Mouse (Mus musculus): ENCODE results near the gene Trim37. TPM values are rescaled to one million over a fixed set of nuclear protein-coding genes. Genes with fewer than 3 reads are reported as not detected.

Trim37 gene
- polyA plus RNA-seq (2014; fragmentation: Nextera tagmentation; extraction: Ambion mirVana) = 27.6 and 29.4 TPM in 2 replicates

DNA sequence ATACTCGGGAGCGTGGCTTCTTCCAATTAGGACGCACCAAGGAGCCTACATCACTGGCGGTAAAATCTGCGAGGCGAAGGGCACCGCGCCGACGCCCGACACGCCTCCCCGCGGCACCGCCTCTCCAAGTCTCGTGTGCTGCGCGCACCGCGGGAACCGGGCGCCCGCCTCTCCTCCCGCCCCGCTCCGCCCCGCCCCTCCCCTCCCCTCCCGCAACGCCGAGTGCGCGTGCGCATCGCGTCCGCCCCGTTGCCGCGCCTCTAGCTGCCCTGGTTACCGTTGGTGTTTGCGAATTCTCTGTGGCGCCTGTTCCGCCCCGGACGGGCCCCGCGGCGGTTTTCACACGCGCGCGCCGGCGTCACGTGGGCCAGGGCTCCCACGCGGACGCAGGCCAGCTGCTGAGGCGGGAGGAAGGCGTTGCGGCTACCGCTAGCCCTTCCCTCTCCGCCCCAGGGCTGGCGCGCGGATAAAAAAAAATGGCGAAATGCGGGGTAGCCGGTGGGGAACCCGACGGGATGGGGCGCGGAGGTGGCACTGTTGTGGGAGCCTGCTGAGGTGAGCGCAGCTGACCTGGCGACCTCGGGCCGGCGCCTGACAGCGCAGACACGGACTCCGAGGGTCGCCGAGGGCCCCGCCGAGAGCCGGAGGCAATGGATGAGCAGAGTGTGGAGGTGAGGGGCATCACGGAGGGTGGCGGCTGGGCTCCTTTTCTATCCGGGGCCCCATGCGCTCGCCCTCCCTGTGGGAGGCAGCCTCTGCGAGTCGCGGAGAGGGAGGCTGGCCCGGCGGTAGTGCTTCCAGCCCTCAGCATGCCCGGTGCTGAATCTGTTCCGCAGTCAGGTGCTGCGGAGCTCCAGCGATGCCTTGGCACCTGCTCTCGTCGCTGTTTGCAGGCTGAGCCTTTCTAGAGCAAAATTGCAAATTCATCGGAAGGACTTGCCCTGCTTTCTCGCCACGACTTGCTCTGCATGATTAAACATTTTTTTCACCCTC, at the start of gene Trim37:
Gene Trim37 (plus strand): TSS at position 254 of the 993 bp plus-strand sequence.
- peak; percentile 94 for ATAC-seq (ENCODE audit: low read depth)
- under 1% methylated on average over 69 of the region's 105 CpGs for WGBS
- no peaks in the 10 kb centered on the region for H3K27me3 ChIP-seq (replicated peaks; ENCODE audit: control insufficient read depth, insufficient read depth, low read length)

GRCm38 (mm10) chr11:87083712-87084111, 43.2 kb upstream of the Trim37 start:
- Histone ChIP-seq H3K4me3 (ENCODE audit: low read depth, low read length) (no peak overlapping the region), H3K27ac (replicated peaks; ENCODE audit: low read depth, low read length) (no peak overlapping the region), H3K27me3 (replicated peaks; ENCODE audit: control insufficient read depth, insufficient read depth, low read length) (no peaks in the 10 kb centered on the region), H3K36me3 (ENCODE audit: control insufficient read depth, insufficient read depth, low read length) (peaks cover 52% of the 10 kb centered on the region), H3K4me2 (ENCODE audit: low read depth, low read length) (no peak overlapping the region), H3K4me1 (ENCODE audit: control insufficient read depth, insufficient read depth, low read length) (peaks cover 10% of the 10 kb centered on the region; the same call in 1 of the 2 replicates), H3K9me3 (ENCODE audit: control insufficient read depth, low read length) (no peaks in the 10 kb centered on the region), H3K9ac (ENCODE audit: low read depth, low read length) (no peak overlapping the region)
- no peak for ATAC-seq (ENCODE audit: low read depth)
- no peak for DNase-seq (ENCODE audit: low spot score)
- WGBS = 87% methylated on average over 1 of the region's 1 CpGs

More for the DNA sequence above, at the start of gene Trim37:
- peak within 1 kb of the TSS; percentile 98 for H3K4me3 ChIP-seq (ENCODE audit: low read depth, low read length)
- H3K27ac ChIP-seq (replicated peaks; ENCODE audit: low read depth, low read length) = peak within 1 kb of the TSS; percentile 91
- 0 out of 2 replicates have a peak, but pooled peaks cover 3% of the 10 kb centered on the region for H3K4me1 ChIP-seq (ENCODE audit: control insufficient read depth, insufficient read depth, low read length)
- DNase-seq (ENCODE audit: low spot score) = peak; percentile 97
- H3K9ac ChIP-seq (ENCODE audit: low read depth, low read length) = peak within 1 kb of the TSS; percentile 85
- peaks cover 33% of the 10 kb centered on the region for H3K36me3 ChIP-seq (ENCODE audit: control insufficient read depth, insufficient read depth, low read length)
- H3K9me3 ChIP-seq (ENCODE audit: control insufficient read depth, low read length) = no peaks in the 10 kb centered on the region
- peak within 1 kb of the TSS; percentile 82 for H3K4me2 ChIP-seq (ENCODE audit: low read depth, low read length)

DNA sequence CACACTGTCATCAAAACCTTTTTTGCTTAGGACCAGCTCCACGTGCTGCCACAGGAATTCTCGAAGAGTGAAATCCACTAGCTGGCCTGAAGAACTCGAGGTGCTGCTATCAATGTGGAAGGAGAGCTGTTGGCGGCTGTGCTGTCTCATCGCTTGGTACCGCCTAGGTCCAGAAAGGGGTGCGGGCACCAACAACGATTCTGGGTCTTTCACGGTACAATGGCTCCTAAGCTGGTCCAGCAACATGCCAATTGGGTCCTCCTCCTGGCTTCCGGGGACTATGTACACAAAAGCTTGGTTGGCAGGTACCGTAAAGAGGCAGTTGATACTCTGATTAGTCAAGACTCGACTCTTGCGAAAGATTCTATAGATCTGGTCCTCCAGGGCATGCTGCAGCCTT, 41.4 kb upstream of the Trim37 start:
- peaks cover 10% of the 10 kb centered on the region; the same call in 1 of the 2 replicates for H3K4me1 ChIP-seq (ENCODE audit: control insufficient read depth, insufficient read depth, low read length)
- H3K9ac ChIP-seq (ENCODE audit: low read depth, low read length) = peak overlapping the region; percentile 80
- H3K4me2 ChIP-seq (ENCODE audit: low read depth, low read length) = peak overlapping the region; percentile 96
- DNase-seq (ENCODE audit: low spot score) (no peak), ATAC-seq (ENCODE audit: low read depth) (no peak)
- WGBS = 91% methylated on average over 13 of the region's 13 CpGs
- H3K36me3 ChIP-seq (ENCODE audit: control insufficient read depth, insufficient read depth, low read length) = peaks cover 42% of the 10 kb centered on the region
- no peak overlapping the region for H3K27ac ChIP-seq (replicated peaks; ENCODE audit: low read depth, low read length)
- no peaks in the 10 kb centered on the region for H3K27me3 ChIP-seq (replicated peaks; ENCODE audit: control insufficient read depth, insufficient read depth, low read length)
- no peaks in the 10 kb centered on the region for H3K9me3 ChIP-seq (ENCODE audit: control insufficient read depth, low read length)
- peak overlapping the region; percentile 79 for H3K4me3 ChIP-seq (ENCODE audit: low read depth, low read length)

GRCm38 (mm10) chr11:87086290-87086984, 40.4 kb upstream of the Trim37 start, which contains the start of gene Smg8:
TSS of gene Smg8 (minus strand) at chr11:87086774.
- 1% methylated on average over 36 of the region's 43 CpGs for WGBS
- peaks cover 42% of the 10 kb centered on the region for H3K36me3 ChIP-seq (ENCODE audit: control insufficient read depth, insufficient read depth, low read length)
- H3K27me3 ChIP-seq (replicated peaks; ENCODE audit: control insufficient read depth, insufficient read depth, low read length) = no peaks in the 10 kb centered on the region
- H3K9ac ChIP-seq (ENCODE audit: low read depth, low read length) = peak within 1 kb of the TSS; percentile 80
- peak within 1 kb of the TSS; percentile 79 for H3K4me3 ChIP-seq (ENCODE audit: low read depth, low read length)
- peak within 1 kb of the TSS; percentile 96 for H3K4me2 ChIP-seq (ENCODE audit: low read depth, low read length)
- DNase-seq (ENCODE audit: low spot score) = peak; percentile 95
- peak; percentile 95 for ATAC-seq (ENCODE audit: low read depth)
- no peaks in the 10 kb centered on the region for H3K9me3 ChIP-seq (ENCODE audit: control insufficient read depth, low read length)
- H3K4me1 ChIP-seq (ENCODE audit: control insufficient read depth, insufficient read depth, low read length) = peaks cover 10% of the 10 kb centered on the region; the same call in 1 of the 2 replicates
- peak within 1 kb of the TSS; percentile 78 for H3K27ac ChIP-seq (replicated peaks; ENCODE audit: low read depth, low read length)

GRCm38 (mm10) chr11:87087142-87087541, 39.7 kb upstream of the Trim37 start:
- H3K4me3 ChIP-seq (ENCODE audit: low read depth, low read length) = peak overlapping the region; percentile 79
- no peaks in the 10 kb centered on the region for H3K9me3 ChIP-seq (ENCODE audit: control insufficient read depth, low read length)
- peaks cover 10% of the 10 kb centered on the region; the same call in 1 of the 2 replicates for H3K4me1 ChIP-seq (ENCODE audit: control insufficient read depth, insufficient read depth, low read length)
- H3K36me3 ChIP-seq (ENCODE audit: control insufficient read depth, insufficient read depth, low read length) = peaks cover 43% of the 10 kb centered on the region
- peak overlapping the region; percentile 78; the same call in 1 of the 2 replicates for H3K27ac ChIP-seq (replicated peaks; ENCODE audit: low read depth, low read length)
- WGBS = 65% methylated on average over 2 of the region's 2 CpGs
- H3K4me2 ChIP-seq (ENCODE audit: low read depth, low read length) = peak overlapping the region; percentile 96
- no peak for DNase-seq (ENCODE audit: low spot score)
- no peaks in the 10 kb centered on the region for H3K27me3 ChIP-seq (replicated peaks; ENCODE audit: control insufficient read depth, insufficient read depth, low read length)
- ATAC-seq (ENCODE audit: low read depth) = no peak
- peak overlapping the region; percentile 80 for H3K9ac ChIP-seq (ENCODE audit: low read depth, low read length)

DNA sequence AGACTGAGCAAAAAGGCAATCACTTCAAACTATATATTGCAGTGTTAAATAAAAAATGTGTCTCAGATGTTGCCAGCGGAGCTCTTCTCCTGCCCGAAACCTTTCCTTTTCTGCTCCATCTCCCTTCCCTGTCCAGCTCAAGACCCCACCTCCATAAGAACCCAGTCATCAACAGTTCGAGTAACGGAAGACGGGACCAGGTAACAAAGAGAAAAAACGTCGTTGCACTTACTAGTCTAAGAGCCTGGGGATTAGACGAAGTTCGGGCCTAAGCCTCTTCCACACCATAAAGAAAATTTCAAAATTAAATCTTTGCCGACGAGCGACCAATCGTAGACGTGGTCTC, 18.5 kb upstream of the Trim37 start, which contains the start of gene Prr11:
Gene Prr11 (minus strand): TSS at position 300 of the 346 bp plus-strand sequence.
- WGBS = 0% methylated on average over 14 of the region's 14 CpGs
- Histone ChIP-seq H3K27me3 (replicated peaks; ENCODE audit: control insufficient read depth, insufficient read depth, low read length) (no peaks in the 10 kb centered on the region), H3K4me1 (ENCODE audit: control insufficient read depth, insufficient read depth, low read length) (peaks cover 16% of the 10 kb centered on the region), H3K9me3 (ENCODE audit: control insufficient read depth, low read length) (no peaks in the 10 kb centered on the region), H3K4me2 (ENCODE audit: low read depth, low read length) (peak within 1 kb of the TSS; percentile 78), H3K9ac (ENCODE audit: low read depth, low read length) (peak within 1 kb of the TSS; percentile 97), H3K36me3 (ENCODE audit: control insufficient read depth, insufficient read depth, low read length) (peaks cover 41% of the 10 kb centered on the region), H3K27ac (replicated peaks; ENCODE audit: low read depth, low read length) (peak within 1 kb of the TSS; percentile 93), H3K4me3 (ENCODE audit: low read depth, low read length) (peak within 1 kb of the TSS; percentile 96)
- no peak for DNase-seq (ENCODE audit: low spot score)
- ATAC-seq (ENCODE audit: low read depth) = no peak

DNA sequence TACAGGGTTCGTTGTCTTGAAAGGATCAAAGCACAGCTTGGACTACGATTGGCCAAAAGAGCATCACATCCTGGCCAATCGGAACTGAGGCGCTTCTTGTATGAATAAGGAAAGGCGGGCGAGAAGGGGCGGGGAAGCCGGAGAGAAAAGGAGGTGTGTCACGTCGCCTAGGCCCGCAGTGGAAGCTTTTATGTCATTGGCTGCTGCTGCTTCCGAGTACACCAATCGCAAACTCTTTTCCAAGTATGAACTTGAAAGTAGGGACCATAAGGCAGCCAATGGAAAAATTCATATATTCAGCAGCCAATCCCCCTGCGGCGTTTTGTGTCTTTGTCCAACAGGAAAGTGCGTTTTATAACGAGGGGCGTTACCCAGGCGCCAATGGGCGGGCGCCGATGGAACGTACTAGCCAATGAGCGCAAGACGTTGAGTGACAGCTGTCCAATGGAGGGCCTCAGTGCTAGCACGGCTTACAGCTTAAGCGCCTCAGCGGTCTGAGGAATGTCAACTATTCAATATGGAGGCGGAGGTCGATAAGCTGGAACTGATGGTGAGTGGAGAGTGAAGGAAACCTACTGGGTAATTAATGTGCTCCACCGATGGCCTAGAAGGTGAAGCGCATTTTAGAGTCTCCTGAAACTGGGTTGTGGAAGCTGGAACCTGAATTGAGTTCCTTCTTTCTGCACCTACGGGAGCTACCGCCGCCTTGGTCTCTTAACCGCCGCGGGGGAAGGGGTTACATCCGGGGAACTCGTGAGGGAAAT, 17.9 kb upstream of the Trim37 start, which contains the start of gene Ska2:
Gene Ska2 (plus strand): TSS at position 480 of the 764 bp plus-strand sequence.
- Histone ChIP-seq H3K9me3 (ENCODE audit: control insufficient read depth, low read length) (no peaks in the 10 kb centered on the region), H3K4me3 (ENCODE audit: low read depth, low read length) (peak within 1 kb of the TSS; percentile 96), H3K4me2 (ENCODE audit: low read depth, low read length) (peak within 1 kb of the TSS; percentile 78), H3K27ac (replicated peaks; ENCODE audit: low read depth, low read length) (peak within 1 kb of the TSS; percentile 93), H3K36me3 (ENCODE audit: control insufficient read depth, insufficient read depth, low read length) (peaks cover 39% of the 10 kb centered on the region), H3K4me1 (ENCODE audit: control insufficient read depth, insufficient read depth, low read length) (peaks cover 16% of the 10 kb centered on the region), H3K9ac (ENCODE audit: low read depth, low read length) (peak within 1 kb of the TSS; percentile 97), H3K27me3 (replicated peaks; ENCODE audit: control insufficient read depth, insufficient read depth, low read length) (no peaks in the 10 kb centered on the region)
- 0% methylated on average over 39 of the region's 40 CpGs for WGBS
- ATAC-seq (ENCODE audit: low read depth) (peak; percentile 99), DNase-seq (ENCODE audit: low spot score) (peak; percentile 100)

Measured in embryonic facial prominence, embryonic 14.5 days (tissue).